Mouse (Mus musculus) CH12.LX (cell line): ENCODE data around the gene Trpm3. TPM values are rescaled to one million over a fixed set of nuclear protein-coding genes. Genes with fewer than 3 reads are reported as not detected.

Source experiments
- DNase-seq: peaks from one replicate; pipeline ENCODE4 v3.0.0-alpha.2; 2013; ENCODE audit errors: extremely low read depth
- H3K27ac ChIP-seq: 2 replicates; pipeline ENCODE4 v1.5.1; 2012; ENCODE audit warnings: low read depth, mild to moderate bottlenecking, control low read depth, moderate library complexity; ENCODE audit not compliant: insufficient read depth
- H3K27me3 ChIP-seq: replicated peaks from 2 replicates; pipeline ENCODE3; 2012; ENCODE audit warnings: inconsistent platforms
- H3K36me3 ChIP-seq, 2 experiments: replicated peaks in 1 of 2; 2 replicates each; pipeline versions ENCODE3 to v1.6.1; 2012; ENCODE audit warnings: inconsistent platforms in 1 of 2, low read length in 1 of 2, mild to moderate bottlenecking in 1 of 2, mixed read lengths in 1 of 2, moderate library complexity in 1 of 2; ENCODE audit not compliant: control insufficient read depth in 1 of 2, insufficient read depth in 1 of 2
- H3K4me1 ChIP-seq, 2 experiments: 2 replicates each; pipeline ENCODE4 v1.6.1; 2012; ENCODE audit warnings: inconsistent platforms in 1 of 2, moderate library complexity in 1 of 2; ENCODE audit not compliant: insufficient read depth in 2 of 2, control insufficient read depth in 1 of 2
- H3K4me2 ChIP-seq: 2 replicates; pipeline ENCODE4 v1.6.1; 2012; ENCODE audit warnings: low read depth, mild to moderate bottlenecking, control low read depth; ENCODE audit not compliant: poor library complexity, insufficient read depth, severe bottlenecking
- H3K4me3 ChIP-seq, 3 experiments: fragments of 150-350 bp in 1 of 3; sonication (generic) in 1 of 3; replicated peaks in 1 of 3; 2 replicates each; pipeline versions ENCODE3 to v1.5.1; 2011 to 2012; ENCODE audit warnings: low read depth in 2 of 3, low read length in 2 of 3, mild to moderate bottlenecking in 2 of 3, moderate library complexity in 2 of 3, control low read depth in 1 of 3, improper control_type of control experiment in 1 of 3, inconsistent platforms in 1 of 3, mixed read lengths in 1 of 3; ENCODE audit not compliant: poor library complexity in 1 of 3
- H3K79me2 ChIP-seq: replicated peaks from 2 replicates; pipeline ENCODE4 v1.6.1; 2012; ENCODE audit warnings: mild to moderate bottlenecking, moderate library complexity; ENCODE audit not compliant: control insufficient read depth, poor library complexity, insufficient read depth, severe bottlenecking; ENCODE audit errors: extremely low read depth
- H3K9ac ChIP-seq: 2 replicates; pipeline ENCODE4 v1.6.1; 2012; ENCODE audit warnings: low read depth, mild to moderate bottlenecking, control low read depth, moderate library complexity; ENCODE audit not compliant: insufficient read depth
- H3K9me3 ChIP-seq: replicated peaks from 2 replicates; pipeline ENCODE3; 2012; ENCODE audit warnings: low read length, inconsistent platforms, mixed read lengths
- BHLHE40 ChIP-seq: IDR thresholded peaks from 2 replicates; pipeline ENCODE4 v1.6.1; 2011; ENCODE audit warnings: mild to moderate bottlenecking, low read depth, low read length, improper control_type of control experiment
- CTCF ChIP-seq, 2 experiments: IDR thresholded peaks in 1 of 2; conservative IDR thresholded peaks in 1 of 2; 2 replicates each; pipeline ENCODE4 v1.5.1; 2011 to 2012; ENCODE audit warnings: low read depth in 2 of 2, low read length in 2 of 2, improper control_type of control experiment in 1 of 2, inconsistent platforms in 1 of 2, mild to moderate bottlenecking in 1 of 2, moderate library complexity in 1 of 2
- ELF1 ChIP-seq: IDR thresholded peaks from 2 replicates; pipeline ENCODE4 v1.6.1; 2014; ENCODE audit warnings: low read depth, mild to moderate bottlenecking, inconsistent platforms, low read length, improper control_type of control experiment
- EP300 ChIP-seq: IDR thresholded peaks from 2 replicates; pipeline ENCODE4 v1.6.1; 2011; ENCODE audit warnings: low read length, improper control_type of control experiment
- ETS1 ChIP-seq: conservative IDR thresholded peaks from 2 replicates; pipeline ENCODE4 v1.6.1; 2012; ENCODE audit warnings: low read depth, mild to moderate bottlenecking, inconsistent platforms, low read length, improper control_type of control experiment, moderate library complexity
- GABPA ChIP-seq: IDR thresholded peaks from 2 replicates; pipeline ENCODE4 v1.6.1; 2012; ENCODE audit warnings: low read depth, low read length, improper control_type of control experiment, inconsistent platforms; ENCODE audit not compliant: insufficient replicate concordance
- HCFC1 ChIP-seq: IDR thresholded peaks from 2 replicates; pipeline ENCODE4 v1.6.1; 2012; ENCODE audit warnings: low read depth, mild to moderate bottlenecking, inconsistent platforms, low read length, improper control_type of control experiment
- IRF4 ChIP-seq: IDR thresholded peaks from 2 replicates; pipeline ENCODE4 v1.6.1; 2014; ENCODE audit warnings: low read depth, mild to moderate bottlenecking, inconsistent platforms, low read length, improper control_type of control experiment
- MAFK ChIP-seq: IDR thresholded peaks from 2 replicates; pipeline ENCODE4 v1.6.1; 2011; ENCODE audit warnings: low read length, improper control_type of control experiment; ENCODE audit not compliant: insufficient replicate concordance
- MAX ChIP-seq: IDR thresholded peaks from 2 replicates; pipeline ENCODE4 v1.6.1; 2011; ENCODE audit warnings: low read length, improper control_type of control experiment
- MYC ChIP-seq: IDR thresholded peaks from 2 replicates; pipeline ENCODE4 v1.6.1; 2011; ENCODE audit warnings: low read depth, mild to moderate bottlenecking, improper control_type of control experiment, low read length
- NELFE ChIP-seq: IDR thresholded peaks from 2 replicates; pipeline ENCODE4 v1.6.1; 2011; ENCODE audit warnings: low read depth, low read length, improper control_type of control experiment
- NRF1 ChIP-seq: IDR thresholded peaks from 2 replicates; pipeline ENCODE4 v1.6.1; 2014; ENCODE audit warnings: low read depth, mild to moderate bottlenecking, inconsistent platforms, low read length, improper control_type of control experiment, moderate library complexity
- POLR2AphosphoS2 ChIP-seq: IDR thresholded peaks from 2 replicates; pipeline ENCODE4 v1.6.1; 2011; ENCODE audit warnings: low read depth, low read length, improper control_type of control experiment
- RCOR1 ChIP-seq: conservative IDR thresholded peaks from 2 replicates; pipeline ENCODE4 v1.6.1; 2012; ENCODE audit warnings: low read depth, mild to moderate bottlenecking, inconsistent platforms, low read length, improper control_type of control experiment
- SIN3A ChIP-seq: IDR thresholded peaks from 2 replicates; pipeline ENCODE4 v1.6.1; 2012; ENCODE audit warnings: low read length, improper control_type of control experiment, inconsistent platforms
- TBP ChIP-seq: conservative IDR thresholded peaks from 2 replicates; pipeline ENCODE4 v1.6.1; 2011; ENCODE audit warnings: low read depth, low read length, improper control_type of control experiment
- TCF12 ChIP-seq: IDR thresholded peaks from 2 replicates; pipeline ENCODE4 v1.6.1; 2014; ENCODE audit warnings: low read depth, mild to moderate bottlenecking, inconsistent platforms, low read length, improper control_type of control experiment
- USF1 ChIP-seq: IDR thresholded peaks from 2 replicates; pipeline ENCODE4 v1.6.1; 2014; ENCODE audit warnings: low read depth, mild to moderate bottlenecking, inconsistent platforms, low read length, improper control_type of control experiment
- ZMIZ1 ChIP-seq: IDR thresholded peaks from 2 replicates; pipeline ENCODE4 v1.6.1; 2012; ENCODE audit warnings: low read depth, mild to moderate bottlenecking, inconsistent platforms, low read length, improper control_type of control experiment
- ZNF384 ChIP-seq: IDR thresholded peaks from 2 replicates; pipeline ENCODE4 v1.6.1; 2012; ENCODE audit warnings: low read depth, low read length, improper control_type of control experiment, inconsistent platforms
- dilution Hi-C: fragments of 300-500 bp; cut with MboI; formaldehyde crosslinking; loops from 2 replicates; pipeline ENCODE4 v1.14.3; 2020; ENCODE audit warnings: low sequenced_read_pairs; ENCODE audit not compliant: extremely low pct_unique_long_range_greater_than_20kb, extremely low pct_ligation_motif_present
- in situ Hi-C: fragments of 300-500 bp; cut with MboI; formaldehyde crosslinking; loops from 3 replicates; pipeline ENCODE4 v1.14.3; 2019; ENCODE audit warnings: low sequenced_read_pairs, low pct_ligation_motif_present, low pct_unique_long_range_greater_than_20kb, mixed read lengths
- polyA plus RNA-seq: library from polyadenylated mRNA; unstranded; fragments of >175 nt; gene quantifications from 2 replicates; pipeline ENCODE4 v1.2.1, GENCODE M21; 2012; ENCODE audit warnings: low read depth; ENCODE audit not compliant: insufficient read length
- total RNA-seq, 2 experiments: library from RNA; depleted of rRNA; stranded (reverse); fragments of 300-350 nt in 1 of 2; fragments of >200 nt in 1 of 2; gene quantifications; 2 replicates each; pipeline ENCODE4 v1.2.3; 2012 to 2014

Gene Trpm3
- total and polyA plus RNA-seq, 3 experiments: 0.01 TPM; not detected in 2

DNA sequence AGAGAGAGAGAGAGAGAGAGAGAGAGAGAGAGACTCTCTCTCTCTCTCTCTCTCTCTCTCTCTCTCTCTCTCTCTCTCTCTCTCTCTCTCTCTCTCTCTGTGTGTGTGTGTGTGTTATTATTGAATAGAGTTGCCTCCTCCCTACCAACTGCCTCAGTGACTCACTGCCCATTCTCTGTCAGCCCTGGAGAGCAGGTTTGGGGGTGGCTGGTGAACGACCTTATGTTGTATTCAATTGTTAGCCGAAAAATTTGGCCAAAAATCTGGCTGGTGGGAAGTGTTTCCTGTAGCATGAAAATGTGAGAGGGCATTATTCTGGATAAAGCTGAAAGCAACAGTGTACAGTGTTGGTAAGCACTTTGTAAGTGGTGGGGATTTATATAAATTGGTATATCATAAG, 17.2 kb upstream of the Trpm3 start:
- in situ Hi-C loops: no loop called here
- no peaks in the 10 kb centered on the region for H3K79me2 ChIP-seq
- dilution Hi-C loops: no loop called here
- no peak overlapping the region for H3K4me2 ChIP-seq
- no peak overlapping the region for H3K4me3 ChIP-seq
- no peak for DNase-seq
- H3K9me3 ChIP-seq: no peaks in the 10 kb centered on the region
- H3K36me3 ChIP-seq: no peaks in the 10 kb centered on the region
- no peaks in the 10 kb centered on the region for H3K27me3 ChIP-seq
- H3K4me1 ChIP-seq: no peaks in the 10 kb centered on the region
- no peak overlapping the region for H3K27ac ChIP-seq
- H3K9ac ChIP-seq: no peak overlapping the region
- no peak for TF ChIP-seq TCF12
- no peak for TF ChIP-seq POLR2AphosphoS2
- no peak for TF ChIP-seq NELFE
- TF ChIP-seq RCOR1: no peak
- TF ChIP-seq ZMIZ1: no peak
- no peak for TF ChIP-seq IRF4
- TF ChIP-seq CTCF (conservative IDR thresholded peaks at IDR 0.05 in 1 of 2, IDR thresholded peaks at IDR 0.05 in 1 of 2; ENCODE audit: low read depth in 2 of 2, low read length in 2 of 2): no peak
- no peak for TF ChIP-seq BHLHE40
- no peak for TF ChIP-seq SIN3A
- no peak for TF ChIP-seq ZNF384
- no peak for TF ChIP-seq HCFC1
- TF ChIP-seq ELF1: no peak
- TF ChIP-seq MAX: no peak
- TF ChIP-seq MAFK: no peak
- TF ChIP-seq GABPA: no peak
- no peak for TF ChIP-seq NRF1

DNA sequence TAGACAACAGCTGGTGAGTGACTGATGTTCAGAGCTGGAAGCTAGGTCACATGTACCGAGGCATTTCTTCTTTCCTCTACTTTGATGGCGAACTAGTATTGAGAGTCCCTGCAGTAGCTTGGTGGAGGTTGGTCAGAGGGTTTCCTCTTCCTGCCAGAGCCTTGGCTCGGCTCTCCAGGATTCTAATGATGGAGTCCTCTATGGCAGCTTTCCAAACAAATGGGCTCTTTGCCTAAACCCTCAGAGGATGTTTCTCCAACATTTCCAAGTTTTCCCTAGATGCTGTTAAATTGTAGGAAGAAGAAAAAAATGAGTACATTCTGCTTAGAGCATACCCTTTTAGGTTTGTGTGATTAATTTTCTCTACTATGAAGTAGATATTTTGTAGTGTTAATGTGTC, 6.2 kb upstream of the Trpm3 start:
- no peak for TF ChIP-seq TCF12
- no peak overlapping the region for H3K9ac ChIP-seq
- no peak for DNase-seq
- H3K4me2 ChIP-seq: no peak overlapping the region
- H3K36me3 ChIP-seq: no peaks in the 10 kb centered on the region
- dilution Hi-C loops: no loop called here
- H3K4me3 ChIP-seq: no peak overlapping the region
- no peaks in the 10 kb centered on the region for H3K27me3 ChIP-seq
- H3K4me1 ChIP-seq: no peaks in the 10 kb centered on the region
- H3K79me2 ChIP-seq: no peaks in the 10 kb centered on the region
- no peak overlapping the region for H3K27ac ChIP-seq
- in situ Hi-C loops: no loop called here
- H3K9me3 ChIP-seq: no peaks in the 10 kb centered on the region

DNA sequence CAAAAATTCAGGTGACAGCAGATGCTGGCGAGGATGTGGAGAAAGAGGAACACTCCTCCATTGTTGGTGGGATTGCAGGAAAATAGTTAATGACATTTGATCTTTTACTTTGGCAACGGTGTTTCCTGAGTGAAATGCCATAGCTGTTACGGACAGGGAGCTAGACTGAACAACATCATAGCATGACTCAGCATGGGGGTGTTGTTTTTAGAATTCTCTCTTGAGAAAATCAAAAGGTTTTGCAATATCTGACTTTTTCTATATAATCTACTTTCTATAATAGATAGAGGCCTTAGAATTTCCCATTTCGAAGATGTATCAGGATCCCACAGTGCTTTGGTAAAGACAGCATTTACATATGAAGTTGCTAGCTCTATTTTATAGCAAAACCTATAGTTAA, 39.7 kb downstream of the Trpm3 start:
- H3K4me1 ChIP-seq: no peaks in the 10 kb centered on the region
- TF ChIP-seq MYC (no peak), EP300 (no peak), USF1 (no peak), ETS1 (no peak), RCOR1 (no peak), TBP (no peak)
- TF ChIP-seq, all 38 proteins: peak for 0
- Histone ChIP-seq H3K9ac (no peak overlapping the region), H3K4me3 (no peak overlapping the region), H3K79me2 (no peaks in the 10 kb centered on the region), H3K27ac (no peak overlapping the region), H3K4me2 (no peak overlapping the region), H3K9me3 (no peaks in the 10 kb centered on the region), H3K27me3 (no peaks in the 10 kb centered on the region), H3K36me3 (no peaks in the 10 kb centered on the region)
- DNase-seq: no peak
- in situ Hi-C loops (no loop called here), dilution Hi-C loops (no loop called here)
